Mouse (Mus musculus) neural tube, embryonic 13.5 days (tissue): ENCODE measurements at regions not wholly inside any gene's neighbourhood (a gene's known extent, or its start where the extent isn't known, plus 50 kb on each side); places are given as distances from the start of the nearest gene placed in this dataset.

Source experiments
- ATAC-seq: fragments of 200-750 bp; cut with Nextera tagmentation; 2 replicates; pipeline ENCODE4 v1.8.0; 2017; ENCODE audit warnings: low read depth, mild to moderate bottlenecking, moderate TSS enrichment, moderate library complexity
- H3K27ac ChIP-seq: fragments of 300-500 bp; sonication (generic); replicated peaks from 2 replicates; pipeline ENCODE4 v1.5.1; 2015; ENCODE audit warnings: moderate library complexity, mild to moderate bottlenecking, inconsistent platforms
- H3K27me3 ChIP-seq: fragments of 300-500 bp; sonication (generic); 2 replicates; pipeline ENCODE4 v1.6.1; 2015; ENCODE audit warnings: mild to moderate bottlenecking, inconsistent platforms
- H3K36me3 ChIP-seq: fragments of 300-500 bp; sonication (generic); 2 replicates; pipeline ENCODE4 v1.6.1; 2015; ENCODE audit warnings: mild to moderate bottlenecking, inconsistent platforms
- H3K4me1 ChIP-seq: fragments of 300-500 bp; sonication (generic); replicated peaks from 2 replicates; pipeline ENCODE4 v1.6.1; 2015; ENCODE audit warnings: inconsistent platforms
- H3K4me2 ChIP-seq: fragments of 300-500 bp; sonication (generic); 2 replicates; pipeline ENCODE4 v1.6.1; 2015; ENCODE audit warnings: inconsistent platforms, mild to moderate bottlenecking, moderate library complexity
- H3K4me3 ChIP-seq: fragments of 300-500 bp; sonication (generic); 2 replicates; pipeline ENCODE4 v1.5.1; 2015; ENCODE audit warnings: mild to moderate bottlenecking, inconsistent platforms
- H3K9ac ChIP-seq: fragments of 300-500 bp; sonication (generic); 2 replicates; pipeline ENCODE4 v1.6.1; 2015; ENCODE audit warnings: moderate library complexity, mild to moderate bottlenecking, inconsistent platforms
- H3K9me3 ChIP-seq: fragments of 300-500 bp; sonication (generic); 2 replicates; pipeline ENCODE4 v1.6.1; 2016; ENCODE audit warnings: inconsistent platforms
- WGBS: fragments of 180-500 bp; shearing (Covaris S2); methylation state at CpG from one replicate; pipeline ENCODE4 v1.1.7; 2015; 5-methylcytosine and 5-hydroxymethylcytosine counted together

- Histone ChIP-seq H3K27ac (no peak overlapping the region), H3K36me3 (no peaks in the 10 kb centered on the region), H3K4me3 (no peak overlapping the region), H3K9ac (no peak overlapping the region), H3K9me3 (no peaks in the 10 kb centered on the region), H3K4me2 (no peak overlapping the region), H3K4me1 (no peaks in the 10 kb centered on the region), H3K27me3 (no peaks in the 10 kb centered on the region)
- ATAC-seq, result no peak
These were observed 840.9 kb downstream of the Nova1 start for GRCm38 (mm10) chr12:45977691-45978414.

- Histone ChIP-seq H3K9ac (no peak overlapping the region), H3K4me3 (no peak overlapping the region), H3K4me2 (no peak overlapping the region), H3K27me3 (no peaks in the 10 kb centered on the region), H3K36me3 (no peaks in the 10 kb centered on the region), H3K27ac (no peak overlapping the region), H3K4me1 (no peaks in the 10 kb centered on the region), H3K9me3 (no peaks in the 10 kb centered on the region)
- no peak for ATAC-seq
- 78% methylated on average over 2 of the region's 2 CpGs for WGBS
These were observed 842.9 kb downstream of the Nova1 start for GRCm38 (mm10) chr12:45975780-45976179.

GRCm38 (mm10) chr12:45970472-45970871 is 848.3 kb downstream of the Nova1 start:
- no peak for ATAC-seq
- no peak overlapping the region for H3K4me2 ChIP-seq
- no peak overlapping the region for H3K9ac ChIP-seq
- no peaks in the 10 kb centered on the region for H3K36me3 ChIP-seq
- no peak overlapping the region for H3K27ac ChIP-seq
- H3K4me3 ChIP-seq, result no peak overlapping the region
- no peaks in the 10 kb centered on the region for H3K4me1 ChIP-seq
- WGBS, result 54% methylated on average over 2 of the region's 2 CpGs
- no peaks in the 10 kb centered on the region for H3K9me3 ChIP-seq
- no peaks in the 10 kb centered on the region for H3K27me3 ChIP-seq

- Histone ChIP-seq H3K9me3 (no peaks in the 10 kb centered on the region), H3K36me3 (no peaks in the 10 kb centered on the region), H3K4me3 (no peak overlapping the region), H3K27me3 (no peaks in the 10 kb centered on the region), H3K9ac (no peak overlapping the region), H3K27ac (no peak overlapping the region), H3K4me2 (no peak overlapping the region), H3K4me1 (no peaks in the 10 kb centered on the region)
- ATAC-seq, result no peak
- 73% methylated on average over 1 of the region's 1 CpGs for whole genome bisulfite sequencing
These were observed 848.8 kb downstream of the Nova1 start for GRCm38 (mm10) chr12:45969881-45970280.

- H3K4me1 ChIP-seq, result no peaks in the 10 kb centered on the region
- ATAC-seq, result 0 out of 2 replicates have a peak, but pooled peaks have one; percentile 53
- no peak overlapping the region for H3K4me3 ChIP-seq
- no peak overlapping the region for H3K27ac ChIP-seq
- H3K27me3 ChIP-seq, result no peaks in the 10 kb centered on the region
- H3K36me3 ChIP-seq, result no peaks in the 10 kb centered on the region
- WGBS, result 54% methylated on average over 2 of the region's 2 CpGs
- no peak overlapping the region for H3K4me2 ChIP-seq
- no peak overlapping the region for H3K9ac ChIP-seq
- no peaks in the 10 kb centered on the region for H3K9me3 ChIP-seq
These were observed 871.8 kb downstream of the Nova1 start for GRCm38 (mm10) chr12:45946918-45947317.

- Histone ChIP-seq H3K9me3 (no peaks in the 10 kb centered on the region), H3K4me3 (no peak overlapping the region), H3K4me1 (no peaks in the 10 kb centered on the region), H3K36me3 (no peaks in the 10 kb centered on the region), H3K27me3 (no peaks in the 10 kb centered on the region), H3K27ac (no peak overlapping the region), H3K4me2 (no peak overlapping the region), H3K9ac (no peak overlapping the region)
- WGBS, result 45% methylated on average over 2 of the region's 2 CpGs
- ATAC-seq, result no peak
These were observed 870.0 kb upstream of the Stxbp6 start for GRCm38 (mm10) chr12:45944464-45944863.

GRCm38 (mm10) chr12:45942402-45942801 is 867.9 kb upstream of the Stxbp6 start:
- Histone ChIP-seq H3K36me3 (no peaks in the 10 kb centered on the region), H3K4me2 (no peak overlapping the region), H3K4me1 (no peaks in the 10 kb centered on the region), H3K9me3 (no peaks in the 10 kb centered on the region), H3K4me3 (no peak overlapping the region), H3K9ac (no peak overlapping the region), H3K27ac (no peak overlapping the region), H3K27me3 (no peaks in the 10 kb centered on the region)
- WGBS, result 81% methylated on average over 1 of the region's 1 CpGs
- ATAC-seq, result no peak

GRCm38 (mm10) chr12:45933388-45933787 is 858.9 kb upstream of the Stxbp6 start:
- no peak for ATAC-seq

GRCm38 (mm10) chr12:45932251-45932650 is 857.7 kb upstream of the Stxbp6 start:
- no peaks in the 10 kb centered on the region for H3K9me3 ChIP-seq
- ATAC-seq, result no peak
- no peak overlapping the region for H3K27ac ChIP-seq
- no peak overlapping the region for H3K9ac ChIP-seq
- no peak overlapping the region for H3K4me3 ChIP-seq
- 80% methylated on average over 4 of the region's 4 CpGs for WGBS
- H3K36me3 ChIP-seq, result no peaks in the 10 kb centered on the region
- H3K4me1 ChIP-seq, result 0 out of 2 replicates have a peak, but pooled peaks cover 3% of the 10 kb centered on the region
- no peak overlapping the region for H3K4me2 ChIP-seq
- H3K27me3 ChIP-seq, result no peaks in the 10 kb centered on the region

More at GRCm38 (mm10) chr12:45933388-45933787, 858.9 kb upstream of the Stxbp6 start:
- Histone ChIP-seq H3K27me3 (no peaks in the 10 kb centered on the region), H3K36me3 (no peaks in the 10 kb centered on the region), H3K4me3 (no peak overlapping the region), H3K9ac (no peak overlapping the region), H3K4me2 (no peak overlapping the region), H3K4me1 (0 out of 2 replicates have a peak, but pooled peaks cover 3% of the 10 kb centered on the region), H3K9me3 (no peaks in the 10 kb centered on the region), H3K27ac (no peak overlapping the region)
- 40% methylated on average over 2 of the region's 2 CpGs for WGBS

- H3K9ac ChIP-seq, result no peak overlapping the region
- 0 out of 2 replicates have a peak, but pooled peaks cover 3% of the 10 kb centered on the region for H3K4me1 ChIP-seq
- H3K27me3 ChIP-seq, result no peaks in the 10 kb centered on the region
- no peak overlapping the region for H3K4me2 ChIP-seq
- H3K9me3 ChIP-seq, result no peaks in the 10 kb centered on the region
- WGBS, result 42% methylated on average over 3 of the region's 3 CpGs
- H3K27ac ChIP-seq, result peak overlapping the region; percentile 78; the same call in 1 of the 2 replicates
- no peak; the same call in 1 of the 2 replicates for ATAC-seq
- H3K4me3 ChIP-seq, result no peak overlapping the region
- no peaks in the 10 kb centered on the region for H3K36me3 ChIP-seq
These were observed 855.2 kb upstream of the Stxbp6 start for GRCm38 (mm10) chr12:45929760-45930150.

- H3K9ac ChIP-seq, result no peak overlapping the region
- no peak overlapping the region for H3K4me2 ChIP-seq
- H3K4me3 ChIP-seq, result no peak overlapping the region
- no peaks in the 10 kb centered on the region for H3K27me3 ChIP-seq
- H3K9me3 ChIP-seq, result no peaks in the 10 kb centered on the region
- 71% methylated on average over 7 of the region's 7 CpGs for WGBS
- H3K27ac ChIP-seq, result peak overlapping the region; percentile 78
- H3K36me3 ChIP-seq, result no peaks in the 10 kb centered on the region
- ATAC-seq, result peak; percentile 65; the same call in 1 of the 2 replicates
- 0 out of 2 replicates have a peak, but pooled peaks cover 3% of the 10 kb centered on the region for H3K4me1 ChIP-seq
These were observed 854.7 kb upstream of the Stxbp6 start for GRCm38 (mm10) chr12:45929001-45929759.
